Mouse (Mus musculus): Measurements from ENCODE around the gene Gm9639. TPM values are rescaled to one million over a fixed set of nuclear protein-coding genes. Genes with fewer than 3 reads are reported as not detected.

Gene Gm9639
- not detected in 2 replicates for polyA plus RNA-seq (2014; fragmentation: Nextera tagmentation; extraction: Ambion mirVana)

- WGBS (ENCODE audit: insufficient replicate concordance), result 43% methylated on average over 2 of the region's 2 CpGs
- H3K9me3 ChIP-seq (replicated peaks; ENCODE audit: control insufficient read depth, low read length), result no peaks in the 10 kb centered on the region
- no peak within 1 kb of the TSS for H3K4me3 ChIP-seq (ENCODE audit: low read depth, low read length)
- H3K4me2 ChIP-seq, result no peak within 1 kb of the TSS
- no peak within 1 kb of the TSS for H3K9ac ChIP-seq (ENCODE audit: low read depth, low read length)
- H3K4me1 ChIP-seq (ENCODE audit: control insufficient read depth, insufficient read depth, low read length), result peaks cover 10% of the 10 kb centered on the region
- no peaks in the 10 kb centered on the region for H3K36me3 ChIP-seq (ENCODE audit: control insufficient read depth, insufficient read depth, low read length)
- H3K27ac ChIP-seq (ENCODE audit: low read depth, low read length), result no peak within 1 kb of the TSS
- ATAC-seq (replicated peaks; ENCODE audit: insufficient number of reproducible peaks, low FRiP score, low TSS enrichment), result no peak
- H3K27me3 ChIP-seq (ENCODE audit: control insufficient read depth, insufficient read depth, low read length), result no peaks in the 10 kb centered on the region
These were observed at the start of gene Gm9639 for GRCm38 (mm10) chr10:77794976-77795375. TSS of gene Gm9639 (minus strand) at chr10:77795076.

DNA sequence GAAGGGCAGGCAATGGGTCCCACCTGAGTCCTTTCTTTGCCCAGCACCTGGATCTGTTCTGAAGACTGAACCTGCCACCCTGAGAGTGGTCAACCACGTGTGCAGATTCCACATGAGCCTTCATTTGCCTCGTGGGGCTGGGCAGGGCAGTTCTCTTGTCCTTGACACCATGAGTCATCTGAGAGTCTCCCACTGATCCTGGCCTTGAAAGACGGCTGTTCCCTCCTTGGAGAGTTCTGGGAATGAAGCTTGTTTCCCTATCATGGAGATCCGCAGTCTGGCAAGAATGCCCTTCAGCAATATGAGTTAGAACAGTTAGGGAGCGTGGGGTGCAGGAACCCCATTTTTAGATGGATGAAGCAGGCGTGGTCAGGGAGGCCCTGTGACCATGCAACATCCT, 44.1 kb upstream of the Gm9639 start:
- no peak overlapping the region for H3K27ac ChIP-seq (ENCODE audit: low read depth, low read length)
- no peak overlapping the region for H3K4me2 ChIP-seq
- no peak for ATAC-seq (replicated peaks; ENCODE audit: insufficient number of reproducible peaks, low FRiP score, low TSS enrichment)
- H3K36me3 ChIP-seq (ENCODE audit: control insufficient read depth, insufficient read depth, low read length), result no peaks in the 10 kb centered on the region
- WGBS (ENCODE audit: insufficient replicate concordance), result 72% methylated on average over 6 of the region's 6 CpGs
- H3K9ac ChIP-seq (ENCODE audit: low read depth, low read length), result no peak overlapping the region
- H3K9me3 ChIP-seq (replicated peaks; ENCODE audit: control insufficient read depth, low read length), result peaks cover 4% of the 10 kb centered on the region
- no peak overlapping the region for H3K4me3 ChIP-seq (ENCODE audit: low read depth, low read length)
- no peaks in the 10 kb centered on the region for H3K4me1 ChIP-seq (ENCODE audit: control insufficient read depth, insufficient read depth, low read length)
- H3K27me3 ChIP-seq (ENCODE audit: control insufficient read depth, insufficient read depth, low read length), result no peaks in the 10 kb centered on the region

DNA sequence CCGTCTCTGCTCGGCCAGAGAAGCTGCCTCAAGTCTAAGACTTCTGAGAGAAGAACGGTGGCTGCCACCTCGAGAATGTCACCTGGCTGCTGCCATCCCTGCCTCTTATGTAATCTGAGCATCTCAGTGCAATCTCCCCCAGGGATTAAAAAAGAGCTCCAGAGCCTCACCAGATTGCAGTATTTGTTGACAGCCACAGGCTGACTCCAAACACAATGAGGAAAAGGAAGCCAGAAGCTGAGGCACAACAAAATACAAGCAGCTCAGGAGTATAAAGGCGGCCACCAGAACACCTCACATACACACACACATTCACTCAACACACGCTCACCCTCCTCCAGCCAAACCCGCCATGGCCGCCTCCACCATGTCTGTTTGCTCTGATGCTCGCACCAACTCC, 40.8 kb upstream of the Gm9639 start, which contains the start of gene Krtap10-10:
Gene Krtap10-10 (plus strand): TSS at position 301 of the 400 bp plus-strand sequence.
- H3K36me3 ChIP-seq (ENCODE audit: control insufficient read depth, insufficient read depth, low read length), result no peaks in the 10 kb centered on the region
- WGBS (ENCODE audit: insufficient replicate concordance), result 61% methylated on average over 9 of the region's 9 CpGs
- no peaks in the 10 kb centered on the region for H3K4me1 ChIP-seq (ENCODE audit: control insufficient read depth, insufficient read depth, low read length)
- H3K9me3 ChIP-seq (replicated peaks; ENCODE audit: control insufficient read depth, low read length), result no peaks in the 10 kb centered on the region
- H3K27ac ChIP-seq (ENCODE audit: low read depth, low read length), result no peak within 1 kb of the TSS
- no peak within 1 kb of the TSS for H3K4me3 ChIP-seq (ENCODE audit: low read depth, low read length)
- no peak for ATAC-seq (replicated peaks; ENCODE audit: insufficient number of reproducible peaks, low FRiP score, low TSS enrichment)
- H3K9ac ChIP-seq (ENCODE audit: low read depth, low read length), result no peak within 1 kb of the TSS
- no peaks in the 10 kb centered on the region for H3K27me3 ChIP-seq (ENCODE audit: control insufficient read depth, insufficient read depth, low read length)
- H3K4me2 ChIP-seq, result no peak within 1 kb of the TSS

DNA sequence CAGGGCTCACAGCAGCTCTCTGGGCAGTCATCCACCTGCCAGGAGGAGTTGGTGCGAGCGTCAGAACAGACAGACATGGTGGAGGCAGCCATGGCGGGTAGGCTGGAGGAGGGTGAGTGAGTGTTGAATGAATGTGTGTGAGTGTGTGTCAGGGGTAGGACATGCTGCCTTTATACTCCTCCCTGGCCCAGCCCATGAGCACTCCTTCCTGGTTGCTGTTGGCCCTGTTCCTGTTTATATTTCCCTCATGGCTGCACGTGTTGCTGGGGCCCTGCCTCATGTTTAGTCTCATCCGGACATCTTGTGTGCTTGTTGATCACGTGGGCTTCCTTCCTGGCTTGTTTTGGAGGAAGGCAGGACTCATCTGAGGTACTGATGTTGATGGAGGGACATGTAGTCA, 32.1 kb upstream of the Gm9639 start, which contains the start of gene Krtap10-4:
Gene Krtap10-4 (minus strand): TSS at position 145 of the 400 bp plus-strand sequence.
- H3K4me2 ChIP-seq, result no peak within 1 kb of the TSS
- H3K9ac ChIP-seq (ENCODE audit: low read depth, low read length), result no peak within 1 kb of the TSS
- no peak within 1 kb of the TSS for H3K4me3 ChIP-seq (ENCODE audit: low read depth, low read length)
- H3K27me3 ChIP-seq (ENCODE audit: control insufficient read depth, insufficient read depth, low read length), result no peaks in the 10 kb centered on the region
- WGBS (ENCODE audit: insufficient replicate concordance), result 58% methylated on average over 6 of the region's 6 CpGs
- H3K27ac ChIP-seq (ENCODE audit: low read depth, low read length), result no peak within 1 kb of the TSS
- H3K4me1 ChIP-seq (ENCODE audit: control insufficient read depth, insufficient read depth, low read length), result no peaks in the 10 kb centered on the region
- H3K36me3 ChIP-seq (ENCODE audit: control insufficient read depth, insufficient read depth, low read length), result no peaks in the 10 kb centered on the region
- ATAC-seq (replicated peaks; ENCODE audit: insufficient number of reproducible peaks, low FRiP score, low TSS enrichment), result no peak
- H3K9me3 ChIP-seq (replicated peaks; ENCODE audit: control insufficient read depth, low read length), result no peaks in the 10 kb centered on the region; the same call in 1 of the 2 replicates

DNA sequence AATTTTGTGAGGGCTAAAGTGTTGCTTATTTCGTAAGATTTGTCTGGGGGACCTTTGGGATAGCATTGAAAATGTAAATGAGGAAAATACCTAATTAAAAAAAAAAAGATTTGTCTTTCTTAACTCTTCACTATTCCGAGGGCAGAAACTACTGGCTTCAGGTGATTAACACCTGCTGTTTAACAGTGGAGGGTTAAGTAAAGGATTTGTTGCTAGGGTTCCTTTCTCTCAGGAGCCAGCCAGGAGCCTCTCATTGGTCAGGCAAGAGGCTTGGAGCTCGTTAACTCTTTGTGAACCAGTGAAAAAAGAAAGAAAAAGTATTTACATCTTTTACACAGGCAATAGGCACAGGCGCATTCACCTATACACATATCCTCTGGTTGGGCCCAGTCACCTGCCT, 24.3 kb upstream of the Gm9639 start:
- ATAC-seq (replicated peaks; ENCODE audit: insufficient number of reproducible peaks, low FRiP score, low TSS enrichment), result no peak
- H3K27ac ChIP-seq (ENCODE audit: low read depth, low read length), result no peak overlapping the region
- no peaks in the 10 kb centered on the region; the same call in 1 of the 2 replicates for H3K9me3 ChIP-seq (replicated peaks; ENCODE audit: control insufficient read depth, low read length)
- H3K4me2 ChIP-seq, result no peak overlapping the region
- no peaks in the 10 kb centered on the region for H3K4me1 ChIP-seq (ENCODE audit: control insufficient read depth, insufficient read depth, low read length)
- no peaks in the 10 kb centered on the region for H3K36me3 ChIP-seq (ENCODE audit: control insufficient read depth, insufficient read depth, low read length)
- 36% methylated on average over 4 of the region's 4 CpGs for WGBS (ENCODE audit: insufficient replicate concordance)
- no peak overlapping the region for H3K9ac ChIP-seq (ENCODE audit: low read depth, low read length)
- H3K27me3 ChIP-seq (ENCODE audit: control insufficient read depth, insufficient read depth, low read length), result no peaks in the 10 kb centered on the region
- no peak overlapping the region for H3K4me3 ChIP-seq (ENCODE audit: low read depth, low read length)

GRCm38 (mm10) chr10:77818523-77818922, 23.6 kb upstream of the Gm9639 start:
- H3K36me3 ChIP-seq (ENCODE audit: control insufficient read depth, insufficient read depth, low read length), result no peaks in the 10 kb centered on the region
- no peak overlapping the region for H3K9ac ChIP-seq (ENCODE audit: low read depth, low read length)
- no peaks in the 10 kb centered on the region for H3K9me3 ChIP-seq (replicated peaks; ENCODE audit: control insufficient read depth, low read length)
- no peak overlapping the region for H3K27ac ChIP-seq (ENCODE audit: low read depth, low read length)
- no peak overlapping the region for H3K4me3 ChIP-seq (ENCODE audit: low read depth, low read length)
- H3K4me2 ChIP-seq, result no peak overlapping the region
- H3K4me1 ChIP-seq (ENCODE audit: control insufficient read depth, insufficient read depth, low read length), result no peaks in the 10 kb centered on the region
- ATAC-seq (replicated peaks; ENCODE audit: insufficient number of reproducible peaks, low FRiP score, low TSS enrichment), result no peak
- H3K27me3 ChIP-seq (ENCODE audit: control insufficient read depth, insufficient read depth, low read length), result no peaks in the 10 kb centered on the region
- 94% methylated on average over 4 of the region's 4 CpGs for WGBS (ENCODE audit: insufficient replicate concordance)

- 24% methylated on average over 5 of the region's 5 CpGs for WGBS (ENCODE audit: insufficient replicate concordance)
- ATAC-seq (replicated peaks; ENCODE audit: insufficient number of reproducible peaks, low FRiP score, low TSS enrichment), result no peak
- H3K36me3 ChIP-seq (ENCODE audit: control insufficient read depth, insufficient read depth, low read length), result no peaks in the 10 kb centered on the region
- no peak overlapping the region for H3K4me2 ChIP-seq
- no peaks in the 10 kb centered on the region for H3K9me3 ChIP-seq (replicated peaks; ENCODE audit: control insufficient read depth, low read length)
- no peak overlapping the region for H3K9ac ChIP-seq (ENCODE audit: low read depth, low read length)
- no peaks in the 10 kb centered on the region for H3K4me1 ChIP-seq (ENCODE audit: control insufficient read depth, insufficient read depth, low read length)
- H3K27me3 ChIP-seq (ENCODE audit: control insufficient read depth, insufficient read depth, low read length), result no peaks in the 10 kb centered on the region
- no peak overlapping the region for H3K4me3 ChIP-seq (ENCODE audit: low read depth, low read length)
- H3K27ac ChIP-seq (ENCODE audit: low read depth, low read length), result no peak overlapping the region
These were observed 20.6 kb upstream of the Gm9639 start for GRCm38 (mm10) chr10:77815514-77815913.

DNA sequence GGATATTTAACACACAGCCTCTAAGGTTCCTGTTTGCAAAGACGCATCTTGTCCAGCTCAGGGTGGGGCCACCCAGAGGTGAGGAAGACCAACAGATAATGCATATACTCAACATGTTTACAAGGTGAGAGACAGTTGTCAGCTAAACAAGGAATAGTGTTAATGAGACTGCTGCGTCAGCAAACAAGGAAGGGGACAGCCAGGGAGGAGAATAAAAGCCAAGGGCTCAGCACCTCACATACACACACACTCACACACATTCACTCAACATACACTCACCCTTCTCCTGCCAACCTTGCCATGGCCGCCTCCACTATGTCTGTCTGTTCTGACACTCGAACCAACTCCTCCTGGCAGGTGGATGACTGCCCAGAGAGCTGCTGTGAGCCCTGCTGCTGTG, 19.5 kb upstream of the Gm9639 start, which contains the start of gene Gm2696:
Gene Gm2696 (plus strand): TSS at position 301 of the 400 bp plus-strand sequence.
- H3K27ac ChIP-seq (ENCODE audit: low read depth, low read length), result no peak within 1 kb of the TSS
- 29% methylated on average over 4 of the region's 4 CpGs for WGBS (ENCODE audit: insufficient replicate concordance)
- ATAC-seq (replicated peaks; ENCODE audit: insufficient number of reproducible peaks, low FRiP score, low TSS enrichment), result no peak
- no peaks in the 10 kb centered on the region for H3K36me3 ChIP-seq (ENCODE audit: control insufficient read depth, insufficient read depth, low read length)
- H3K4me1 ChIP-seq (ENCODE audit: control insufficient read depth, insufficient read depth, low read length), result no peaks in the 10 kb centered on the region
- no peaks in the 10 kb centered on the region for H3K27me3 ChIP-seq (ENCODE audit: control insufficient read depth, insufficient read depth, low read length)
- no peak within 1 kb of the TSS for H3K4me3 ChIP-seq (ENCODE audit: low read depth, low read length)
- no peaks in the 10 kb centered on the region for H3K9me3 ChIP-seq (replicated peaks; ENCODE audit: control insufficient read depth, low read length)
- no peak within 1 kb of the TSS for H3K9ac ChIP-seq (ENCODE audit: low read depth, low read length)
- H3K4me2 ChIP-seq, result no peak within 1 kb of the TSS

DNA sequence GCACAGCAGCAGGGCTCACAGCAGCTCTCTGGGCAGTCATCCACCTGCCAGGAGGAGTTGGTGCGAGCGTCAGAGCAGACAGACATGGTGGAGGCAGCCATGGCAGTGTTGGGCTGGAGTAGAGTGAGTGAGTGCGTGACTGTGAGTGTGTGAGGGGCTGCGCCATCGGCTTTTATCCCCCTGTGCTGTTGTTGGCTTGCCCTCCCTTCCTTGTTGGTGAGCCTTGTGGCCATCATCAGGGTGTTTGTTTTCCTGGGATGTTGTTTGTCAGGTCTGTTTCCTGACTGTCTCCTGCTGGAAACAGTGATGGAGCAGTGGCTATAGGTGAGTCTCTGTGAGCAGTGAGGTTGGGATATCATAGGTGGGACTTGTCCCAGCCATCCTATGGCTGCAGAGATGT, 16.9 kb upstream of the Gm9639 start, which contains the start of gene Gm9507:
Gene Gm9507 (minus strand): TSS at position 101 of the 400 bp plus-strand sequence.
- H3K4me3 ChIP-seq (ENCODE audit: low read depth, low read length), result no peak within 1 kb of the TSS
- 58% methylated on average over 5 of the region's 5 CpGs for WGBS (ENCODE audit: insufficient replicate concordance)
- no peak within 1 kb of the TSS for H3K27ac ChIP-seq (ENCODE audit: low read depth, low read length)
- no peak for ATAC-seq (replicated peaks; ENCODE audit: insufficient number of reproducible peaks, low FRiP score, low TSS enrichment)
- H3K4me1 ChIP-seq (ENCODE audit: control insufficient read depth, insufficient read depth, low read length), result no peaks in the 10 kb centered on the region
- no peak within 1 kb of the TSS for H3K9ac ChIP-seq (ENCODE audit: low read depth, low read length)
- H3K27me3 ChIP-seq (ENCODE audit: control insufficient read depth, insufficient read depth, low read length), result no peaks in the 10 kb centered on the region
- no peaks in the 10 kb centered on the region for H3K9me3 ChIP-seq (replicated peaks; ENCODE audit: control insufficient read depth, low read length)
- H3K4me2 ChIP-seq, result no peak within 1 kb of the TSS
- H3K36me3 ChIP-seq (ENCODE audit: control insufficient read depth, insufficient read depth, low read length), result no peaks in the 10 kb centered on the region
